Mouse (Mus musculus) spleen, adult 2 months (tissue): ENCODE data around the gene Fpgs. TPM values are rescaled to one million over a fixed set of nuclear protein-coding genes. Genes with fewer than 3 reads are reported as not detected.
A peak's percentile ranks its signal among the peaks of the same experiment; 100 is the strongest.

Experiments
- DNase-seq, 2 experiments: peaks; one replicate each; pipeline versions ENCODE4 v3.0.0 to v3.0.0-alpha.2; 2012 to 2021; ENCODE audit warnings: low spot score in 2 of 2, low read depth in 1 of 2
- H3K27ac ChIP-seq: fragments of 200-500 bp; 2 replicates; pipeline ENCODE4 v1.5.1; 2012; ENCODE audit warnings: low read length, inconsistent platforms; ENCODE audit not compliant: insufficient read depth
- H3K27me3 ChIP-seq: fragments of 200-500 bp; 2 replicates; pipeline ENCODE4 v1.6.1; 2012; ENCODE audit warnings: mild to moderate bottlenecking, moderate library complexity, low read length, inconsistent platforms; ENCODE audit not compliant: control insufficient read depth, insufficient read depth
- H3K36me3 ChIP-seq: fragments of 200-500 bp; 2 replicates; pipeline ENCODE4 v1.6.1; 2012; ENCODE audit warnings: mild to moderate bottlenecking, low read length, inconsistent platforms; ENCODE audit not compliant: control insufficient read depth, insufficient read depth
- H3K4me1 ChIP-seq: fragments of 200-500 bp; 2 replicates; pipeline ENCODE4 v1.6.1; 2011; ENCODE audit warnings: inconsistent platforms; ENCODE audit not compliant: control insufficient read depth, insufficient read depth, insufficient read length
- H3K4me3 ChIP-seq: fragments of 200-500 bp; 2 replicates; pipeline ENCODE4 v1.5.1; 2011; ENCODE audit warnings: mild to moderate bottlenecking, inconsistent platforms; ENCODE audit not compliant: insufficient read depth, insufficient read length; ENCODE audit errors: extremely low read depth
- CTCF ChIP-seq: fragments of 200-500 bp; IDR thresholded peaks from 2 replicates; pipeline ENCODE4 v1.5.1; 2011; ENCODE audit warnings: mild to moderate bottlenecking, inconsistent platforms; ENCODE audit not compliant: insufficient read depth, insufficient read length, insufficient replicate concordance; ENCODE audit errors: extremely low read depth
- POLR2A ChIP-seq: fragments of 200-500 bp; IDR thresholded peaks from 2 replicates; pipeline ENCODE4 v1.6.1; 2011; ENCODE audit warnings: low read depth, low read length, inconsistent platforms
- WGBS: fragments of 180-500 bp; shearing (Covaris S2); methylation state at CpG from one replicate; pipeline ENCODE4 v1.1.7; 2018; 5-methylcytosine and 5-hydroxymethylcytosine counted together
- polyA plus RNA-seq: library from polyadenylated mRNA; depleted of rRNA; stranded (reverse); fragments of >200 nt; gene quantifications from 2 replicates; pipeline ENCODE4 v1.2.3, GENCODE M21; 2012

The Fpgs gene
- polyA plus RNA-seq, 1 experiment, result 34.5 TPM

- no peak for DNase-seq
- Histone ChIP-seq H3K36me3 (peaks cover 6% of the 10 kb centered on the region), H3K4me3 (no peak overlapping the region), H3K4me1 (no peaks in the 10 kb centered on the region), H3K27me3 (no peaks in the 10 kb centered on the region), H3K27ac (no peak overlapping the region)
- 89% methylated on average over 14 of the region's 14 CpGs for WGBS
- TF ChIP-seq POLR2A (no peak), CTCF (no peak)
These were observed 2.8 kb downstream of the Fpgs start for GRCm38 (mm10) chr2:32700966-32701743.

GRCm38 (mm10) chr2:32699680-32700079, 4.3 kb downstream of the Fpgs start:
- H3K4me1 ChIP-seq, result no peaks in the 10 kb centered on the region
- no peak overlapping the region for H3K27ac ChIP-seq
- H3K36me3 ChIP-seq, result no peaks in the 10 kb centered on the region; the same call in 1 of the 2 replicates
- WGBS, result 91% methylated on average over 6 of the region's 6 CpGs
- no peak overlapping the region for H3K4me3 ChIP-seq
- H3K27me3 ChIP-seq, result no peaks in the 10 kb centered on the region
- TF ChIP-seq CTCF (no peak), POLR2A (no peak)
- no peak for DNase-seq

GRCm38 (mm10) chr2:32694691-32695090, 9.3 kb downstream of the Fpgs start:
- Histone ChIP-seq H3K27me3 (no peaks in the 10 kb centered on the region), H3K4me1 (no peaks in the 10 kb centered on the region; the same call in 1 of the 2 replicates), H3K4me3 (no peak overlapping the region), H3K36me3 (no peaks in the 10 kb centered on the region), H3K27ac (no peak overlapping the region)
- TF ChIP-seq CTCF (no peak), POLR2A (no peak)
- WGBS, result 90% methylated on average over 12 of the region's 12 CpGs
- no peak for DNase-seq

- peak overlapping the region; percentile 82 for H3K4me3 ChIP-seq
- no peaks in the 10 kb centered on the region for H3K36me3 ChIP-seq
- DNase-seq, result peak; percentile 92 to 94
- H3K27me3 ChIP-seq, result no peaks in the 10 kb centered on the region
- no peaks in the 10 kb centered on the region; the same call in 1 of the 2 replicates for H3K4me1 ChIP-seq
- under 1% methylated on average over 51 of the region's 51 CpGs for WGBS
- peak overlapping the region; percentile 76 for H3K27ac ChIP-seq
- peak; percentile 82 for TF ChIP-seq CTCF
- peak; percentile 83 for TF ChIP-seq POLR2A
These were observed 10.0 kb downstream of the Fpgs start for GRCm38 (mm10) chr2:32693823-32694411.

- WGBS, result 12% methylated on average over 7 of the region's 7 CpGs
- no peak for TF ChIP-seq CTCF
- TF ChIP-seq POLR2A, result no peak
- peak overlapping the region; percentile 82 for H3K4me3 ChIP-seq
- no peak for DNase-seq
- no peaks in the 10 kb centered on the region for H3K36me3 ChIP-seq
- H3K27me3 ChIP-seq, result no peaks in the 10 kb centered on the region
- H3K27ac ChIP-seq, result no peak overlapping the region
- no peaks in the 10 kb centered on the region; the same call in 1 of the 2 replicates for H3K4me1 ChIP-seq
These were observed 10.7 kb downstream of the Fpgs start for GRCm38 (mm10) chr2:32693282-32693681.

- H3K4me3 ChIP-seq, result no peak overlapping the region
- H3K4me1 ChIP-seq, result no peaks in the 10 kb centered on the region; the same call in 1 of the 2 replicates
- no peak for DNase-seq
- H3K36me3 ChIP-seq, result no peaks in the 10 kb centered on the region
- 94% methylated on average over 14 of the region's 14 CpGs for WGBS
- H3K27me3 ChIP-seq, result no peaks in the 10 kb centered on the region
- no peak overlapping the region for H3K27ac ChIP-seq
- no peak for TF ChIP-seq CTCF
- no peak for TF ChIP-seq POLR2A
These were observed 11.4 kb downstream of the Fpgs start for GRCm38 (mm10) chr2:32692496-32692895.
